Mouse (Mus musculus): Measurements from ENCODE around the gene Wdr83.

GRCm38 (mm10) chr8:85074617-85075016 lies 6.5 kb downstream of the Wdr83 start:
- no peak for TF ChIP-seq CTCF (conservative IDR thresholded peaks at IDR 0.05; ENCODE audit: insufficient read depth, insufficient read length, low read depth, low read length)
- no peak for TF ChIP-seq POLR2A (IDR thresholded peaks at IDR 0.05; ENCODE audit: low read depth, low read length)

All from kidney, adult 2 months (tissue).